ENCODE assay signal across 20 mouse cellular contexts in the genomic region with DNA sequence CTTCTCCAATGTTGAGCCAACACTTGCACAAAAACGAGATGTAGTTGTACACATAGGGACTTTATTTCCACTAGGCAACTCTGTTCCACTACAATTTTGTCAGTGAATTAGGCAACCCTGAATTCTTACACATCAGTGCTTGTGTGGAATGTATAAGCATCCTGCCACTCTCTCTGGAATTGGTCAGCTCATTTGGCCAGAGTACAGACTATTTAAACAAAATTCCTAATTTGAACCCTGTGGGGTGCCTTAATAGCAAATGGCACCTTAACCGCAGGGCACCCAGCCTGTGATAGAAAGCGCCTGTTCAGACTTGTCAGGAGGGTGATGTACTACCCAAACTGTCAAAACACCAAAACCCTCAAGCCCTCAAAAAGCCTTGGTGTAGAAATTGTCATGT. TPM values are rescaled to one million over a fixed set of nuclear protein-coding genes. Genes with fewer than 3 reads are reported as not detected.
DNase-seq lines count a peak whose midpoint lies in the region; ATAC-seq and TF ChIP-seq lines count a peak whose summit lies in the region.
"Had no signal": no experiment of that assay in that cellular context is flagged by ENCODE, and none has a peak within 500 bp of the region (broad histone marks: within the 10 kb centered on the region; RNA-seq: fewer than 3 reads in every experiment).

No protein-coding gene starts in this region.

- no peak overlapping the region for H3K4me2 ChIP-seq in hindbrain, postnatal 0 days (ENCODE audit: low read depth, low read length)
- H3K4me2 ChIP-seq in hindbrain, embryonic 12.5 days (replicated peaks) = no peak overlapping the region
- H3K4me2 ChIP-seq: forebrain, embryonic 13.5 days; heart, embryonic 12.5 days; liver, embryonic 11.5 days; lung, embryonic 14.5 days; neural tube, embryonic 13.5 days had no signal

- peak; percentile 35 for DNase-seq in hindbrain, postnatal 0 days (ENCODE audit: low spot score)
- DNase-seq in 3134 (ENCODE audit: extremely low read depth, insufficient read length, low spot score) = peak; percentile 26
- DNase-seq in Muller cell, postnatal 12 days (ENCODE audit: inconsistent ontology term) = peak; percentile 79
- DNase-seq in cerebellum, postnatal 10 days = peak; percentile 38 to 61
- DNase-seq in layer of hippocampus, postnatal 10 days (ENCODE audit: low spot score in 2 of 2) = no peak
- DNase-seq in adrenal gland, adult (ENCODE audit: inconsistent age in 2 of 2, low spot score in 1 of 2) = no peak
- DNase-seq: adrenal gland, postnatal 14 days; embryo, embryonic 11 days; kidney, adult 2 months; kidney, postnatal 36 days; lung, embryonic 14.5 days; right cerebral cortex, postnatal 4 days; thymus, postnatal 25 days had no signal

- no peaks in the 10 kb centered on the region for H3K36me3 ChIP-seq in hindbrain, postnatal 0 days (ENCODE audit: insufficient read depth, low read length)
- no peaks in the 10 kb centered on the region for H3K36me3 ChIP-seq in hindbrain, embryonic 12.5 days
- H3K36me3 ChIP-seq: heart, embryonic 12.5 days; neural tube, embryonic 13.5 days had no signal

- 44% methylated on average over 3 of the region's 3 CpGs for WGBS in hindbrain, postnatal 0 days
- 81% methylated on average over 3 of the region's 3 CpGs for WGBS in hindbrain, embryonic 12.5 days

- no peak overlapping the region for H3K27ac ChIP-seq in hindbrain, postnatal 0 days
- H3K27ac ChIP-seq in hindbrain, embryonic 12.5 days = no peak overlapping the region
- H3K27ac ChIP-seq: forebrain, embryonic 13.5 days; neural tube, embryonic 13.5 days had no signal

- ATAC-seq in hindbrain, postnatal 0 days = peak; percentile 58; the same call in 1 of the 2 replicates
- ATAC-seq in hindbrain, embryonic 12.5 days (ENCODE audit: low FRiP score) = no peak
- ATAC-seq: forebrain, embryonic 13.5 days had no signal

- H3K9me3 ChIP-seq in hindbrain, postnatal 0 days (ENCODE audit: low read length) = no peaks in the 10 kb centered on the region
- H3K9me3 ChIP-seq in hindbrain, embryonic 12.5 days (replicated peaks) = no peaks in the 10 kb centered on the region
- H3K9me3 ChIP-seq: neural tube, embryonic 13.5 days had no signal

- TF ChIP-seq CTCF in hindbrain, postnatal 0 days (IDR thresholded peaks at IDR 0.05; ENCODE audit: low read depth) = no peak

- no peaks in the 10 kb centered on the region for H3K4me1 ChIP-seq in hindbrain, postnatal 0 days (ENCODE audit: insufficient read depth, low read length)
- H3K4me1 ChIP-seq in hindbrain, embryonic 12.5 days = no peaks in the 10 kb centered on the region
- H3K4me1 ChIP-seq: forebrain, embryonic 13.5 days; heart, embryonic 12.5 days; megakaryocyte, embryonic 14.5 days; neural tube, embryonic 13.5 days had no signal

- H3K27me3 ChIP-seq in hindbrain, postnatal 0 days (ENCODE audit: insufficient read depth, low read length) = no peaks in the 10 kb centered on the region
- no peaks in the 10 kb centered on the region for H3K27me3 ChIP-seq in hindbrain, embryonic 12.5 days
- H3K27me3 ChIP-seq: forebrain, embryonic 13.5 days; heart, embryonic 12.5 days; megakaryocyte, embryonic 14.5 days; neural tube, embryonic 13.5 days had no signal

- H3K9ac ChIP-seq in hindbrain, postnatal 0 days (replicated peaks; ENCODE audit: low read length) = no peak overlapping the region
- H3K9ac ChIP-seq in hindbrain, embryonic 12.5 days = no peak overlapping the region
- H3K9ac ChIP-seq: forebrain, embryonic 13.5 days; heart, embryonic 12.5 days; lung, embryonic 14.5 days; neural tube, embryonic 13.5 days had no signal

- H3K4me3 ChIP-seq in hindbrain, postnatal 0 days (ENCODE audit: low read length) = no peak overlapping the region
- no peak overlapping the region for H3K4me3 ChIP-seq in hindbrain, embryonic 12.5 days
- H3K4me3 ChIP-seq: forebrain, embryonic 13.5 days; heart, embryonic 12.5 days; megakaryocyte, embryonic 14.5 days; neural tube, embryonic 13.5 days had no signal

RNA-seq across cellular contexts. Expression of a gene that starts 56.4 kb away (rescaled TPM):
- total RNA-seq in hindbrain, postnatal 0 days (2014; rRNA removed) = 8.4 and 10.4 TPM in 2 replicates
- 2.1 and 2.2 TPM in 2 replicates for polyA plus RNA-seq in hindbrain, postnatal 0 days (2015; fragmentation: Nextera tagmentation; extraction: Ambion mirVana)
- polyA plus RNA-seq in hindbrain, embryonic 12.5 days (2016; fragmentation: Nextera tagmentation; extraction: Ambion mirVana) = 4.5 and 5.1 TPM in 2 replicates
- 1 to 10 TPM; 1.7 TPM for total RNA-seq in layer of hippocampus, postnatal 10 days (2021)
- total RNA-seq: MEL had no signal

Comparison
In these comparisons a context has a peak if more than half of its experiments do, and no peak if none do; other contexts are left out.
1. DNase-seq: peak in hindbrain, postnatal 0 days (single experiment), 3134 (single experiment), Muller cell, postnatal 12 days (single experiment) and cerebellum, postnatal 10 days (2 of 2); none in layer of hippocampus, postnatal 10 days (0 of 2) and adrenal gland, adult (0 of 2).